Mouse (Mus musculus): ENCODE results near the gene Nebl.

DNA sequence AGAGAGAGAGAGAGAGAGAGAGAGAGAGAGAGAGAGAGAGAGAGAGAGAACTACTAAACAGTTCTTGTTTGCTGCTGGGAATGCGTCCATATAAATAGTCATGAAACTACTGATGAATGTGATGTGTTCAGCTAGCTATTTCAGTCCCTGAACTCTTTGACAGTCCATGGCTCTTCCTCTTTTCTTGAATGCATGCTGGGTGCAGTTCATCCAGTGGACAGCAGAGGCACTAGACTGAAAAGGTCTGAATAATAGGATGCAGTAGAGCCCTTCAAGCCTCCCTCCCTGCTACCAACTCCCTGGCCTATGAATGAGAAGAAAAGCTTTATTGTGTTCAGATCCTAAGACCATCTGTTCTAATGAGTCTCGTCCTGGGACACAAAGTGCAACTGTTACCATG lies 223.9 kb downstream of the Nebl start:
- TF ChIP-seq CTCF (IDR thresholded peaks at IDR 0.05; ENCODE audit: extremely low read depth, insufficient read length, insufficient replicate concordance, low read depth, low read length) (no peak), POLR2A (IDR thresholded peaks at IDR 0.05; ENCODE audit: low read depth, low read length) (no peak)

Data from small intestine, adult 2 months (tissue).